Mouse (Mus musculus) limb, embryonic 13.5 days (tissue): ENCODE data around the gene Rflna. TPM values are rescaled to one million over a fixed set of nuclear protein-coding genes. Genes with fewer than 3 reads are reported as not detected.

ENCODE experiments used
- ATAC-seq: fragments of 200-750 bp; cut with Nextera tagmentation; 2 replicates; pipeline ENCODE4 v1.8.0; 2017; ENCODE audit warnings: low read depth, moderate number of reproducible peaks, moderate TSS enrichment; ENCODE audit not compliant: low FRiP score
- H3K27ac ChIP-seq: fragments of 300-500 bp; sonication (generic); 2 replicates; pipeline ENCODE4 v1.5.1; 2015; ENCODE audit warnings: inconsistent platforms, mild to moderate bottlenecking, moderate library complexity
- H3K27me3 ChIP-seq: fragments of 300-500 bp; sonication (generic); 2 replicates; pipeline ENCODE4 v1.6.1; 2015; ENCODE audit warnings: mild to moderate bottlenecking, inconsistent platforms
- H3K36me3 ChIP-seq: fragments of 300-500 bp; sonication (generic); 2 replicates; pipeline ENCODE4 v1.6.1; 2015; ENCODE audit warnings: inconsistent platforms, mild to moderate bottlenecking, moderate library complexity
- H3K4me1 ChIP-seq: fragments of 300-500 bp; sonication (generic); 2 replicates; pipeline ENCODE4 v1.6.1; 2015; ENCODE audit warnings: inconsistent platforms
- H3K4me2 ChIP-seq: fragments of 300-500 bp; sonication (generic); replicated peaks from 2 replicates; pipeline ENCODE4 v1.6.1; 2015; ENCODE audit warnings: inconsistent platforms, mild to moderate bottlenecking, moderate library complexity
- H3K4me3 ChIP-seq: fragments of 300-500 bp; sonication (generic); 2 replicates; pipeline ENCODE4 v1.5.1; 2015; ENCODE audit warnings: moderate library complexity, mild to moderate bottlenecking, inconsistent platforms
- H3K9ac ChIP-seq: fragments of 300-500 bp; sonication (generic); 2 replicates; pipeline ENCODE4 v1.6.1; 2015; ENCODE audit warnings: mild to moderate bottlenecking, inconsistent platforms
- H3K9me3 ChIP-seq: fragments of 300-500 bp; sonication (generic); 2 replicates; pipeline ENCODE4 v1.6.1; 2016; ENCODE audit warnings: inconsistent platforms
- WGBS: fragments of 180-500 bp; shearing (Covaris S2); methylation state at CpG from one replicate; pipeline ENCODE4 v1.1.7; 2015; 5-methylcytosine and 5-hydroxymethylcytosine counted together
- polyA plus RNA-seq: library from polyadenylated mRNA; unstranded; fragments of >200 nt; fragmentation: Nextera tagmentation; extraction: Ambion mirVana; gene quantifications from 2 replicates; pipeline ENCODE4 v1.2.1, GENCODE M21; 2015

Rflna gene
- polyA plus RNA-seq, 1 experiment from 2014 or later, result 62.2 TPM

- Histone ChIP-seq H3K9me3 (peaks cover 15% of the 10 kb centered on the region), H3K4me2 (no peak overlapping the region), H3K4me3 (no peak overlapping the region), H3K27ac (no peak overlapping the region), H3K4me1 (peaks cover 7% of the 10 kb centered on the region), H3K36me3 (no peaks in the 10 kb centered on the region), H3K9ac (no peak overlapping the region), H3K27me3 (no peaks in the 10 kb centered on the region)
- ATAC-seq, result no peak
- WGBS, result 81% methylated on average over 5 of the region's 5 CpGs
Observed at GRCm38 (mm10) chr5:124986222-124986621, 16.8 kb upstream of the Rflna start.

- WGBS, result 76% methylated on average over 5 of the region's 5 CpGs
- no peaks in the 10 kb centered on the region for H3K27me3 ChIP-seq
- no peak overlapping the region for H3K4me2 ChIP-seq
- peaks cover 15% of the 10 kb centered on the region for H3K9me3 ChIP-seq
- ATAC-seq, result no peak
- no peak overlapping the region for H3K27ac ChIP-seq
- peaks cover 7% of the 10 kb centered on the region for H3K4me1 ChIP-seq
- H3K4me3 ChIP-seq, result no peak overlapping the region
- H3K36me3 ChIP-seq, result no peaks in the 10 kb centered on the region
- H3K9ac ChIP-seq, result no peak overlapping the region
Observed at GRCm38 (mm10) chr5:124986656-124987055, 16.4 kb upstream of the Rflna start.

- H3K27me3 ChIP-seq, result no peaks in the 10 kb centered on the region
- WGBS, result 89% methylated on average over 2 of the region's 2 CpGs
- ATAC-seq, result no peak
- H3K4me3 ChIP-seq, result no peak overlapping the region
- no peak overlapping the region for H3K27ac ChIP-seq
- no peak overlapping the region for H3K9ac ChIP-seq
- peaks cover 14% of the 10 kb centered on the region for H3K4me1 ChIP-seq
- no peak overlapping the region for H3K4me2 ChIP-seq
- H3K9me3 ChIP-seq, result no peaks in the 10 kb centered on the region
- no peaks in the 10 kb centered on the region for H3K36me3 ChIP-seq
Observed at GRCm38 (mm10) chr5:124989724-124990123, 13.3 kb upstream of the Rflna start.

GRCm38 (mm10) chr5:124992323-124992722 is 10.7 kb upstream of the Rflna start:
- ATAC-seq, result no peak
- 72% methylated on average over 8 of the region's 8 CpGs for WGBS
- H3K9me3 ChIP-seq, result no peaks in the 10 kb centered on the region
- peaks cover 20% of the 10 kb centered on the region for H3K4me1 ChIP-seq
- peak overlapping the region; percentile 88 for H3K27ac ChIP-seq
- no peak overlapping the region for H3K4me3 ChIP-seq
- H3K4me2 ChIP-seq, result no peak overlapping the region
- H3K27me3 ChIP-seq, result no peaks in the 10 kb centered on the region
- H3K9ac ChIP-seq, result no peak overlapping the region
- H3K36me3 ChIP-seq, result no peaks in the 10 kb centered on the region

- no peaks in the 10 kb centered on the region for H3K27me3 ChIP-seq
- H3K4me3 ChIP-seq, result no peak overlapping the region
- H3K4me2 ChIP-seq, result no peak overlapping the region
- H3K9ac ChIP-seq, result no peak overlapping the region
- ATAC-seq, result no peak
- peaks cover 22% of the 10 kb centered on the region for H3K4me1 ChIP-seq
- H3K27ac ChIP-seq, result peak overlapping the region; percentile 88
- H3K9me3 ChIP-seq, result no peaks in the 10 kb centered on the region
- H3K36me3 ChIP-seq, result no peaks in the 10 kb centered on the region
- 64% methylated on average over 11 of the region's 11 CpGs for WGBS
Observed at GRCm38 (mm10) chr5:124992891-124993290, 10.1 kb upstream of the Rflna start.

GRCm38 (mm10) chr5:124996816-124997215 is 6.2 kb upstream of the Rflna start:
- H3K4me1 ChIP-seq, result peaks cover 40% of the 10 kb centered on the region
- no peak overlapping the region for H3K4me2 ChIP-seq
- peak overlapping the region; percentile 53; the same call in 1 of the 2 replicates for H3K27ac ChIP-seq
- ATAC-seq, result no peak
- H3K4me3 ChIP-seq, result no peak overlapping the region
- H3K9me3 ChIP-seq, result no peaks in the 10 kb centered on the region
- no peaks in the 10 kb centered on the region for H3K27me3 ChIP-seq
- no peak overlapping the region for H3K9ac ChIP-seq
- no peaks in the 10 kb centered on the region for H3K36me3 ChIP-seq
- WGBS, result 61% methylated on average over 6 of the region's 6 CpGs

GRCm38 (mm10) chr5:124997913-124998312 is 5.1 kb upstream of the Rflna start:
- WGBS, result 37% methylated on average over 4 of the region's 4 CpGs
- H3K27ac ChIP-seq, result peak overlapping the region; percentile 53
- peak; percentile 54; the same call in 1 of the 2 replicates for ATAC-seq

GRCm38 (mm10) chr5:125000756-125001250 is 2.2 kb upstream of the Rflna start:
- no peak overlapping the region for H3K4me2 ChIP-seq
- no peak overlapping the region for H3K27ac ChIP-seq
- no peak for ATAC-seq
- peaks cover 28% of the 10 kb centered on the region for H3K27me3 ChIP-seq
- H3K36me3 ChIP-seq, result no peaks in the 10 kb centered on the region
- H3K4me1 ChIP-seq, result peaks cover 70% of the 10 kb centered on the region
- H3K9ac ChIP-seq, result no peak overlapping the region
- H3K4me3 ChIP-seq, result no peak overlapping the region
- H3K9me3 ChIP-seq, result no peaks in the 10 kb centered on the region
- WGBS, result 63% methylated on average over 10 of the region's 10 CpGs

More at GRCm38 (mm10) chr5:124997913-124998312, 5.1 kb upstream of the Rflna start:
- Histone ChIP-seq H3K4me2 (no peak overlapping the region), H3K4me1 (peaks cover 48% of the 10 kb centered on the region), H3K9ac (no peak overlapping the region), H3K27me3 (peaks cover 8% of the 10 kb centered on the region; the same call in 1 of the 2 replicates), H3K9me3 (no peaks in the 10 kb centered on the region), H3K36me3 (no peaks in the 10 kb centered on the region), H3K4me3 (no peak overlapping the region)

GRCm38 (mm10) chr5:125003873-125004255 is 843 bp downstream of the Rflna start:
- H3K4me3 ChIP-seq, result peak overlapping the region; percentile 65
- peaks cover 75% of the 10 kb centered on the region for H3K4me1 ChIP-seq
- H3K27me3 ChIP-seq, result peaks cover 28% of the 10 kb centered on the region
- peak overlapping the region; percentile 79 for H3K4me2 ChIP-seq
- H3K36me3 ChIP-seq, result peaks cover 4% of the 10 kb centered on the region
- WGBS, result 10% methylated on average over 15 of the region's 15 CpGs
- H3K9me3 ChIP-seq, result no peaks in the 10 kb centered on the region
- peak overlapping the region; percentile 84 for H3K9ac ChIP-seq
- ATAC-seq, result no peak
- H3K27ac ChIP-seq, result peak overlapping the region; percentile 77

- peak overlapping the region; percentile 77; the same call in 1 of the 2 replicates for H3K27ac ChIP-seq
- no peaks in the 10 kb centered on the region for H3K9me3 ChIP-seq
- peak; percentile 45; the same call in 1 of the 2 replicates for ATAC-seq
- peaks cover 26% of the 10 kb centered on the region for H3K36me3 ChIP-seq
- H3K4me1 ChIP-seq, result peaks cover 61% of the 10 kb centered on the region
- H3K9ac ChIP-seq, result peak overlapping the region; percentile 43; the same call in 1 of the 2 replicates
- H3K4me3 ChIP-seq, result peak overlapping the region; percentile 65
- H3K27me3 ChIP-seq, result peaks cover 28% of the 10 kb centered on the region
- WGBS, result 49% methylated on average over 9 of the region's 9 CpGs
- H3K4me2 ChIP-seq, result peak overlapping the region; percentile 79
Observed at GRCm38 (mm10) chr5:125005871-125006652, 3.0 kb downstream of the Rflna start.

- peaks cover 28% of the 10 kb centered on the region for H3K27me3 ChIP-seq
- no peak overlapping the region for H3K9ac ChIP-seq
- H3K27ac ChIP-seq, result peak overlapping the region; percentile 61; the same call in 1 of the 2 replicates
- H3K9me3 ChIP-seq, result no peaks in the 10 kb centered on the region
- ATAC-seq, result no peak
- 68% methylated on average over 5 of the region's 5 CpGs for WGBS
- H3K36me3 ChIP-seq, result peaks cover 34% of the 10 kb centered on the region
- peaks cover 63% of the 10 kb centered on the region for H3K4me1 ChIP-seq
- H3K4me3 ChIP-seq, result peak overlapping the region; percentile 65; the same call in 1 of the 2 replicates
- H3K4me2 ChIP-seq, result peak overlapping the region; percentile 79
Observed at GRCm38 (mm10) chr5:125006896-125007295, 3.9 kb downstream of the Rflna start.

- no peak overlapping the region for H3K4me2 ChIP-seq
- no peak overlapping the region for H3K9ac ChIP-seq
- peaks cover 24% of the 10 kb centered on the region for H3K4me1 ChIP-seq
- H3K4me3 ChIP-seq, result no peak overlapping the region
- ATAC-seq, result no peak
- 93% methylated on average over 24 of the region's 24 CpGs for WGBS
- H3K9me3 ChIP-seq, result no peaks in the 10 kb centered on the region
- H3K27me3 ChIP-seq, result no peaks in the 10 kb centered on the region
- no peak overlapping the region for H3K27ac ChIP-seq
- peaks cover 75% of the 10 kb centered on the region for H3K36me3 ChIP-seq
Observed at GRCm38 (mm10) chr5:125011166-125011565, 8.1 kb downstream of the Rflna start.
